Mouse (Mus musculus) liver, embryonic 14.5 days (tissue): ENCODE results near the gene Igf2bp2.

Source experiments
- CTCF ChIP-seq: IDR thresholded peaks from 2 replicates; pipeline ENCODE4 v1.5.1; 2016; ENCODE audit warnings: antibody characterized with exemption, low read depth, control low read depth
- EP300 ChIP-seq: IDR thresholded peaks from 2 replicates; pipeline ENCODE4 v1.6.1; 2016; ENCODE audit warnings: antibody characterized with exemption, low read depth

DNA sequence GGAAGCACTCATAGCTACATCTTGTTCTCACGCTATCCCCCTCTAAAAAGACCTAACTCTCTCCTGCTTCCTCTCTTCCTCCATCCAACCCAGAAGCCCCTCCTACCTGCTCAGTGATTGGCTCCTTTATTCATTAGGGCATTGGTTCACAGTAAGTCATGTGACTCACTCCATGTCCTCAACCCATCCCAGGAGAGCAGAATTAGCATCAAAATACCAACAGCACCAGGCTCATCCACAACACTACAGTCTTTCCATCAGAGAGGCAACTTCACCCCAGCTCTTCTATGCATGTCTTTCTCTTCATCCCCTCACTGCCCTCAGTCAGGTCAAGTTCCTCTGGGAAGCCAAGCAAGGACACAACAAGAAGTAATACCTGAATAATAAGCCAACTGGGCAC, 37.4 kb upstream of the Igf2bp2 start:
- TF ChIP-seq CTCF (no peak), EP300 (no peak)
